ENCODE assay signal across 14 mouse cellular contexts in genomic region chr15:92794275-92794674, GRCm38 (mm10).
"Had no signal": no experiment of that assay in that cellular context is flagged by ENCODE, and none has a peak within 500 bp of the region (broad histone marks: within the 10 kb centered on the region; RNA-seq: fewer than 3 reads in every experiment).

No protein-coding gene starts in this region.

- H3K36me3 ChIP-seq: embryonic facial prominence, embryonic 10.5 days; embryonic facial prominence, embryonic 12.5 days; embryonic facial prominence, embryonic 13.5 days; embryonic facial prominence, embryonic 15.5 days; forebrain, embryonic 10.5 days; forebrain, embryonic 12.5 days; forebrain, embryonic 15.5 days had no signal

- H3K9ac ChIP-seq: embryonic facial prominence, embryonic 12.5 days; embryonic facial prominence, embryonic 13.5 days; embryonic facial prominence, embryonic 15.5 days; forebrain, embryonic 12.5 days; forebrain, embryonic 13.5 days; forebrain, embryonic 15.5 days; forebrain, postnatal 0 days had no signal

- H3K4me1 ChIP-seq: embryonic facial prominence, embryonic 10.5 days; embryonic facial prominence, embryonic 12.5 days; embryonic facial prominence, embryonic 13.5 days; embryonic facial prominence, embryonic 15.5 days; forebrain, embryonic 10.5 days; forebrain, embryonic 12.5 days; forebrain, embryonic 13.5 days; forebrain, embryonic 15.5 days had no signal

- H3K4me2 ChIP-seq: embryonic facial prominence, embryonic 12.5 days; embryonic facial prominence, embryonic 13.5 days; embryonic facial prominence, embryonic 15.5 days; forebrain, embryonic 12.5 days; forebrain, embryonic 13.5 days; forebrain, embryonic 15.5 days had no signal

- H3K9me3 ChIP-seq: embryonic facial prominence, embryonic 10.5 days; embryonic facial prominence, embryonic 12.5 days; embryonic facial prominence, embryonic 13.5 days; embryonic facial prominence, embryonic 15.5 days; forebrain, embryonic 10.5 days; forebrain, embryonic 12.5 days; forebrain, embryonic 13.5 days; forebrain, embryonic 15.5 days had no signal

- H3K27ac ChIP-seq: embryonic facial prominence, embryonic 10.5 days; embryonic facial prominence, embryonic 12.5 days; embryonic facial prominence, embryonic 13.5 days; embryonic facial prominence, embryonic 15.5 days; forebrain, embryonic 10.5 days; forebrain, embryonic 12.5 days; forebrain, embryonic 13.5 days; forebrain, embryonic 15.5 days; gastrocnemius, adult 2 months; heart, adult 2 months had no signal

- H3K27me3 ChIP-seq: embryonic facial prominence, embryonic 12.5 days; embryonic facial prominence, embryonic 13.5 days; embryonic facial prominence, embryonic 15.5 days; forebrain, embryonic 12.5 days; forebrain, embryonic 13.5 days; forebrain, embryonic 15.5 days had no signal

- ATAC-seq: forebrain, embryonic 13.5 days; forebrain, embryonic 14.5 days; forebrain, embryonic 15.5 days; forebrain, embryonic 16.5 days; forebrain, postnatal 0 days had no signal

- H3K4me3 ChIP-seq: embryonic facial prominence, embryonic 10.5 days; embryonic facial prominence, embryonic 12.5 days; embryonic facial prominence, embryonic 13.5 days; embryonic facial prominence, embryonic 15.5 days; erythroblast, embryonic 14.5 days; forebrain, embryonic 10.5 days; forebrain, embryonic 12.5 days; forebrain, embryonic 13.5 days; forebrain, embryonic 15.5 days; gastrocnemius, adult 2 months; heart, adult 2 months had no signal
